Mouse (Mus musculus): ENCODE data around the gene Pou2f1. TPM values are rescaled to one million over a fixed set of nuclear protein-coding genes. Genes with fewer than 3 reads are reported as not detected.

Gene Pou2f1
- polyA plus RNA-seq, 1 experiment from 2014 or later, result 10.2 TPM

GRCm38 (mm10) chr1:165874645-165875044 is 127.8 kb downstream of the Pou2f1 start:
- Histone ChIP-seq H3K4me2 (ENCODE audit: low read depth, low read length) (no peak overlapping the region), H3K9ac (ENCODE audit: low read length) (no peak overlapping the region), H3K4me3 (replicated peaks; ENCODE audit: low read length) (no peak overlapping the region), H3K27ac (ENCODE audit: low read length) (no peak overlapping the region), H3K4me1 (ENCODE audit: control insufficient read depth, insufficient read depth, low read length) (no peaks in the 10 kb centered on the region), H3K27me3 (ENCODE audit: control insufficient read depth, insufficient read depth, low read length) (no peaks in the 10 kb centered on the region), H3K9me3 (replicated peaks; ENCODE audit: control insufficient read depth, low read length) (no peaks in the 10 kb centered on the region), H3K36me3 (ENCODE audit: control insufficient read depth, insufficient read depth, low read length) (peaks cover 6% of the 10 kb centered on the region)
- peak; percentile 37; the same call in 1 of the 2 replicates for ATAC-seq (ENCODE audit: insufficient read depth, low FRiP score)
- WGBS, result 42% methylated on average over 8 of the region's 8 CpGs

GRCm38 (mm10) chr1:165868659-165869058 is 133.8 kb downstream of the Pou2f1 start:
- no peak overlapping the region for H3K27ac ChIP-seq (ENCODE audit: low read length)
- no peaks in the 10 kb centered on the region for H3K36me3 ChIP-seq (ENCODE audit: control insufficient read depth, insufficient read depth, low read length)
- no peak overlapping the region for H3K4me2 ChIP-seq (ENCODE audit: low read depth, low read length)
- no peak overlapping the region for H3K4me3 ChIP-seq (replicated peaks; ENCODE audit: low read length)
- H3K9me3 ChIP-seq (replicated peaks; ENCODE audit: control insufficient read depth, low read length), result no peaks in the 10 kb centered on the region
- H3K27me3 ChIP-seq (ENCODE audit: control insufficient read depth, insufficient read depth, low read length), result no peaks in the 10 kb centered on the region
- no peak overlapping the region for H3K9ac ChIP-seq (ENCODE audit: low read length)
- H3K4me1 ChIP-seq (ENCODE audit: control insufficient read depth, insufficient read depth, low read length), result no peaks in the 10 kb centered on the region
- WGBS, result 70% methylated on average over 8 of the region's 8 CpGs
- no peak for ATAC-seq (ENCODE audit: insufficient read depth, low FRiP score)

GRCm38 (mm10) chr1:165866630-165867280 is 135.7 kb downstream of the Pou2f1 start:
- 60% methylated on average over 5 of the region's 5 CpGs for WGBS
- H3K4me1 ChIP-seq (ENCODE audit: control insufficient read depth, insufficient read depth, low read length), result no peaks in the 10 kb centered on the region
- H3K27me3 ChIP-seq (ENCODE audit: control insufficient read depth, insufficient read depth, low read length), result no peaks in the 10 kb centered on the region
- ATAC-seq (ENCODE audit: insufficient read depth, low FRiP score), result no peak
- no peak overlapping the region for H3K4me3 ChIP-seq (replicated peaks; ENCODE audit: low read length)
- no peak overlapping the region for H3K4me2 ChIP-seq (ENCODE audit: low read depth, low read length)
- H3K9me3 ChIP-seq (replicated peaks; ENCODE audit: control insufficient read depth, low read length), result no peaks in the 10 kb centered on the region
- no peak overlapping the region for H3K9ac ChIP-seq (ENCODE audit: low read length)
- no peaks in the 10 kb centered on the region for H3K36me3 ChIP-seq (ENCODE audit: control insufficient read depth, insufficient read depth, low read length)
- H3K27ac ChIP-seq (ENCODE audit: low read length), result no peak overlapping the region

- peak; percentile 25; the same call in 1 of the 2 replicates for ATAC-seq (ENCODE audit: insufficient read depth, low FRiP score)
- Histone ChIP-seq H3K4me2 (ENCODE audit: low read depth, low read length) (peak overlapping the region; percentile 13), H3K4me1 (ENCODE audit: control insufficient read depth, insufficient read depth, low read length) (no peaks in the 10 kb centered on the region), H3K4me3 (replicated peaks; ENCODE audit: low read length) (no peak overlapping the region), H3K27me3 (ENCODE audit: control insufficient read depth, insufficient read depth, low read length) (no peaks in the 10 kb centered on the region), H3K9ac (ENCODE audit: low read length) (0 out of 2 replicates have a peak overlapping the region, but pooled peaks have one; percentile 18), H3K9me3 (replicated peaks; ENCODE audit: control insufficient read depth, low read length) (no peaks in the 10 kb centered on the region), H3K36me3 (ENCODE audit: control insufficient read depth, insufficient read depth, low read length) (no peaks in the 10 kb centered on the region), H3K27ac (ENCODE audit: low read length) (no peak overlapping the region)
- WGBS, result 34% methylated on average over 14 of the region's 14 CpGs
Observed at GRCm38 (mm10) chr1:165864864-165865795, 137.3 kb downstream of the Pou2f1 start.

GRCm38 (mm10) chr1:165862059-165862458 is 140.4 kb downstream of the Pou2f1 start:
- Histone ChIP-seq H3K36me3 (ENCODE audit: control insufficient read depth, insufficient read depth, low read length) (no peaks in the 10 kb centered on the region), H3K27ac (ENCODE audit: low read length) (no peak overlapping the region), H3K4me2 (ENCODE audit: low read depth, low read length) (no peak overlapping the region), H3K4me1 (ENCODE audit: control insufficient read depth, insufficient read depth, low read length) (no peaks in the 10 kb centered on the region), H3K4me3 (replicated peaks; ENCODE audit: low read length) (no peak overlapping the region), H3K27me3 (ENCODE audit: control insufficient read depth, insufficient read depth, low read length) (no peaks in the 10 kb centered on the region), H3K9ac (ENCODE audit: low read length) (no peak overlapping the region), H3K9me3 (replicated peaks; ENCODE audit: control insufficient read depth, low read length) (no peaks in the 10 kb centered on the region)
- ATAC-seq (ENCODE audit: insufficient read depth, low FRiP score), result no peak
- 83% methylated on average over 7 of the region's 7 CpGs for whole genome bisulfite sequencing

- H3K4me1 ChIP-seq (ENCODE audit: control insufficient read depth, insufficient read depth, low read length), result no peaks in the 10 kb centered on the region
- H3K27ac ChIP-seq (ENCODE audit: low read length), result no peak overlapping the region
- H3K4me2 ChIP-seq (ENCODE audit: low read depth, low read length), result no peak overlapping the region
- WGBS, result 57% methylated on average over 3 of the region's 3 CpGs
- no peaks in the 10 kb centered on the region for H3K36me3 ChIP-seq (ENCODE audit: control insufficient read depth, insufficient read depth, low read length)
- no peaks in the 10 kb centered on the region for H3K9me3 ChIP-seq (replicated peaks; ENCODE audit: control insufficient read depth, low read length)
- no peak overlapping the region for H3K4me3 ChIP-seq (replicated peaks; ENCODE audit: low read length)
- no peaks in the 10 kb centered on the region for H3K27me3 ChIP-seq (ENCODE audit: control insufficient read depth, insufficient read depth, low read length)
- no peak overlapping the region for H3K9ac ChIP-seq (ENCODE audit: low read length)
- peak; percentile 56; the same call in 1 of the 2 replicates for ATAC-seq (ENCODE audit: insufficient read depth, low FRiP score)
Observed at GRCm38 (mm10) chr1:165861235-165861609, 141.3 kb downstream of the Pou2f1 start.

- H3K9me3 ChIP-seq (replicated peaks; ENCODE audit: control insufficient read depth, low read length), result no peaks in the 10 kb centered on the region
- H3K4me3 ChIP-seq (replicated peaks; ENCODE audit: low read length), result no peak overlapping the region
- H3K36me3 ChIP-seq (ENCODE audit: control insufficient read depth, insufficient read depth, low read length), result no peaks in the 10 kb centered on the region
- H3K27ac ChIP-seq (ENCODE audit: low read length), result no peak overlapping the region; the same call in 1 of the 2 replicates
- H3K4me1 ChIP-seq (ENCODE audit: control insufficient read depth, insufficient read depth, low read length), result no peaks in the 10 kb centered on the region
- H3K4me2 ChIP-seq (ENCODE audit: low read depth, low read length), result no peak overlapping the region
- H3K9ac ChIP-seq (ENCODE audit: low read length), result no peak overlapping the region
- no peak for ATAC-seq (ENCODE audit: insufficient read depth, low FRiP score)
- 56% methylated on average over 9 of the region's 9 CpGs for WGBS
- no peaks in the 10 kb centered on the region for H3K27me3 ChIP-seq (ENCODE audit: control insufficient read depth, insufficient read depth, low read length)
Observed at GRCm38 (mm10) chr1:165860373-165861234, 141.9 kb downstream of the Pou2f1 start.

GRCm38 (mm10) chr1:165858356-165858755 is 144.1 kb downstream of the Pou2f1 start:
- ATAC-seq (ENCODE audit: insufficient read depth, low FRiP score), result no peak
- no peaks in the 10 kb centered on the region for H3K9me3 ChIP-seq (replicated peaks; ENCODE audit: control insufficient read depth, low read length)
- WGBS, result 81% methylated on average over 5 of the region's 5 CpGs
- no peak overlapping the region for H3K4me2 ChIP-seq (ENCODE audit: low read depth, low read length)
- no peaks in the 10 kb centered on the region for H3K36me3 ChIP-seq (ENCODE audit: control insufficient read depth, insufficient read depth, low read length)
- no peak overlapping the region for H3K9ac ChIP-seq (ENCODE audit: low read length)
- no peaks in the 10 kb centered on the region for H3K4me1 ChIP-seq (ENCODE audit: control insufficient read depth, insufficient read depth, low read length)
- H3K27me3 ChIP-seq (ENCODE audit: control insufficient read depth, insufficient read depth, low read length), result no peaks in the 10 kb centered on the region
- no peak overlapping the region for H3K27ac ChIP-seq (ENCODE audit: low read length)
- no peak overlapping the region for H3K4me3 ChIP-seq (replicated peaks; ENCODE audit: low read length)

Data from stomach, embryonic 16.5 days (tissue).